Mouse (Mus musculus) brain, embryonic 14.5 days (tissue): Measurements from ENCODE around the gene Fiz1.

Experiments
- CTCF ChIP-seq: fragments of 200-500 bp; IDR thresholded peaks from 2 replicates; pipeline ENCODE4 v1.5.1; 2012; ENCODE audit warnings: inconsistent platforms, mild to moderate bottlenecking, moderate library complexity, borderline replicate concordance; ENCODE audit not compliant: insufficient read depth, insufficient read length; ENCODE audit errors: extremely low read depth
- POLR2A ChIP-seq: fragments of 200-500 bp; IDR thresholded peaks from 2 replicates; pipeline ENCODE4 v1.6.1; 2012; ENCODE audit warnings: mild to moderate bottlenecking, inconsistent platforms, borderline replicate concordance; ENCODE audit not compliant: poor library complexity, insufficient read depth, insufficient read length, severe bottlenecking; ENCODE audit errors: extremely low read depth

- no peak for TF ChIP-seq CTCF
- no peak for TF ChIP-seq POLR2A
These were observed 19.1 kb downstream of the Fiz1 start for GRCm38 (mm10) chr7:4995268-4996002.
